Mouse (Mus musculus): ENCODE data around the gene Ablim1. TPM values are rescaled to one million over a fixed set of nuclear protein-coding genes. Genes with fewer than 3 reads are reported as not detected.
A peak's percentile ranks its signal among the peaks of the same experiment; 100 is the strongest.

Gene Ablim1
- polyA plus RNA-seq, 1 experiment from 2014 or later = 48.0 TPM

- no peak for ATAC-seq (ENCODE audit: low read depth)
- no peaks in the 10 kb centered on the region for H3K9me3 ChIP-seq
- 78% methylated on average over 5 of the region's 5 CpGs for WGBS
Measured at GRCm38 (mm10) chr19:57296539-57296938, 18.2 kb downstream of the Ablim1 start.

GRCm38 (mm10) chr19:57295521-57295920 lies 19.2 kb downstream of the Ablim1 start:
- H3K4me2 ChIP-seq = no peak overlapping the region
- H3K9me3 ChIP-seq = no peaks in the 10 kb centered on the region
- H3K9ac ChIP-seq = no peak overlapping the region
- no peak overlapping the region for H3K27ac ChIP-seq (replicated peaks)
- H3K36me3 ChIP-seq = no peaks in the 10 kb centered on the region
- no peaks in the 10 kb centered on the region for H3K4me1 ChIP-seq (replicated peaks)
- 64% methylated on average over 9 of the region's 9 CpGs for WGBS
- no peaks in the 10 kb centered on the region for H3K27me3 ChIP-seq
- H3K4me3 ChIP-seq = no peak overlapping the region
- no peak for ATAC-seq (ENCODE audit: low read depth)

More at GRCm38 (mm10) chr19:57296539-57296938, 18.2 kb downstream of the Ablim1 start:
- Histone ChIP-seq H3K4me2 (no peak overlapping the region), H3K4me3 (no peak overlapping the region), H3K4me1 (replicated peaks) (no peaks in the 10 kb centered on the region), H3K9ac (no peak overlapping the region), H3K27me3 (no peaks in the 10 kb centered on the region), H3K36me3 (no peaks in the 10 kb centered on the region), H3K27ac (replicated peaks) (no peak overlapping the region)

GRCm38 (mm10) chr19:57294356-57294755 lies 20.4 kb downstream of the Ablim1 start:
- Histone ChIP-seq H3K4me1 (replicated peaks) (no peaks in the 10 kb centered on the region), H3K9me3 (no peaks in the 10 kb centered on the region), H3K9ac (no peak overlapping the region), H3K4me2 (no peak overlapping the region), H3K27ac (replicated peaks) (no peak overlapping the region), H3K4me3 (no peak overlapping the region), H3K27me3 (no peaks in the 10 kb centered on the region), H3K36me3 (no peaks in the 10 kb centered on the region)
- 79% methylated on average over 4 of the region's 4 CpGs for WGBS
- no peak for ATAC-seq (ENCODE audit: low read depth)

GRCm38 (mm10) chr19:57293737-57294136 lies 21.0 kb downstream of the Ablim1 start:
- 43% methylated on average over 7 of the region's 7 CpGs for WGBS

GRCm38 (mm10) chr19:57283310-57283709 lies 31.4 kb downstream of the Ablim1 start:
- H3K9me3 ChIP-seq = no peaks in the 10 kb centered on the region; the same call in 1 of the 2 replicates
- ATAC-seq (ENCODE audit: low read depth) = no peak
- no peaks in the 10 kb centered on the region for H3K36me3 ChIP-seq
- H3K27me3 ChIP-seq = no peaks in the 10 kb centered on the region
- WGBS = 75% methylated on average over 3 of the region's 3 CpGs
- H3K9ac ChIP-seq = no peak overlapping the region
- no peak overlapping the region for H3K4me3 ChIP-seq
- H3K4me1 ChIP-seq (replicated peaks) = peaks cover 7% of the 10 kb centered on the region
- H3K27ac ChIP-seq (replicated peaks) = no peak overlapping the region
- H3K4me2 ChIP-seq = no peak overlapping the region

More at GRCm38 (mm10) chr19:57293737-57294136, 21.0 kb downstream of the Ablim1 start:
- Histone ChIP-seq H3K27me3 (no peaks in the 10 kb centered on the region), H3K9ac (no peak overlapping the region), H3K4me1 (replicated peaks) (no peaks in the 10 kb centered on the region), H3K9me3 (no peaks in the 10 kb centered on the region), H3K36me3 (no peaks in the 10 kb centered on the region), H3K27ac (replicated peaks) (no peak overlapping the region), H3K4me3 (no peak overlapping the region), H3K4me2 (no peak overlapping the region)
- ATAC-seq (ENCODE audit: low read depth) = no peak

- H3K9me3 ChIP-seq = no peaks in the 10 kb centered on the region; the same call in 1 of the 2 replicates
- H3K4me2 ChIP-seq = no peak overlapping the region
- no peak overlapping the region for H3K4me3 ChIP-seq
- no peak overlapping the region for H3K9ac ChIP-seq
- H3K4me1 ChIP-seq (replicated peaks) = peaks cover 13% of the 10 kb centered on the region
- H3K27me3 ChIP-seq = no peaks in the 10 kb centered on the region
- H3K27ac ChIP-seq (replicated peaks) = no peak overlapping the region
- no peak for ATAC-seq (ENCODE audit: low read depth)
- no peaks in the 10 kb centered on the region for H3K36me3 ChIP-seq
- WGBS = 60% methylated on average over 5 of the region's 5 CpGs
Measured at GRCm38 (mm10) chr19:57282642-57283041, 32.1 kb downstream of the Ablim1 start.

GRCm38 (mm10) chr19:57279666-57280065 lies 35.1 kb downstream of the Ablim1 start:
- Histone ChIP-seq H3K4me2 (no peak overlapping the region), H3K36me3 (no peaks in the 10 kb centered on the region), H3K27me3 (no peaks in the 10 kb centered on the region), H3K4me3 (no peak overlapping the region), H3K9me3 (no peaks in the 10 kb centered on the region), H3K27ac (replicated peaks) (no peak overlapping the region), H3K4me1 (replicated peaks) (peaks cover 35% of the 10 kb centered on the region), H3K9ac (no peak overlapping the region)
- 72% methylated on average over 4 of the region's 4 CpGs for WGBS
- ATAC-seq (ENCODE audit: low read depth) = no peak

- no peak overlapping the region for H3K9ac ChIP-seq
- H3K9me3 ChIP-seq = no peaks in the 10 kb centered on the region
- H3K4me2 ChIP-seq = no peak overlapping the region
- no peak for ATAC-seq (ENCODE audit: low read depth)
- no peak overlapping the region for H3K4me3 ChIP-seq
- peaks cover 41% of the 10 kb centered on the region for H3K4me1 ChIP-seq (replicated peaks)
- 68% methylated on average over 8 of the region's 8 CpGs for WGBS
- H3K27ac ChIP-seq (replicated peaks) = no peak overlapping the region
- peaks cover 11% of the 10 kb centered on the region; the same call in 1 of the 2 replicates for H3K27me3 ChIP-seq
- no peaks in the 10 kb centered on the region for H3K36me3 ChIP-seq
Measured at GRCm38 (mm10) chr19:57278263-57278662, 36.5 kb downstream of the Ablim1 start.

GRCm38 (mm10) chr19:57277010-57277409 lies 37.7 kb downstream of the Ablim1 start:
- no peak overlapping the region for H3K27ac ChIP-seq (replicated peaks)
- ATAC-seq (ENCODE audit: low read depth) = no peak
- 45% methylated on average over 6 of the region's 6 CpGs for WGBS
- no peak overlapping the region for H3K4me2 ChIP-seq
- no peaks in the 10 kb centered on the region for H3K36me3 ChIP-seq
- H3K9me3 ChIP-seq = no peaks in the 10 kb centered on the region
- H3K9ac ChIP-seq = no peak overlapping the region
- H3K27me3 ChIP-seq = peaks cover 11% of the 10 kb centered on the region; the same call in 1 of the 2 replicates
- H3K4me1 ChIP-seq (replicated peaks) = peaks cover 45% of the 10 kb centered on the region
- H3K4me3 ChIP-seq = no peak overlapping the region

- Histone ChIP-seq H3K4me2 (peak overlapping the region; percentile 28), H3K4me1 (replicated peaks) (peaks cover 45% of the 10 kb centered on the region), H3K9me3 (no peaks in the 10 kb centered on the region), H3K27me3 (peaks cover 11% of the 10 kb centered on the region; the same call in 1 of the 2 replicates), H3K4me3 (no peak overlapping the region), H3K9ac (no peak overlapping the region), H3K27ac (replicated peaks) (no peak overlapping the region), H3K36me3 (no peaks in the 10 kb centered on the region)
- no peak for ATAC-seq (ENCODE audit: low read depth)
- WGBS = 45% methylated on average over 15 of the region's 15 CpGs
Measured at GRCm38 (mm10) chr19:57275166-57275953, 39.4 kb downstream of the Ablim1 start.

GRCm38 (mm10) chr19:57274717-57275116 lies 40.0 kb downstream of the Ablim1 start:
- Histone ChIP-seq H3K9me3 (no peaks in the 10 kb centered on the region), H3K4me1 (replicated peaks) (peaks cover 49% of the 10 kb centered on the region), H3K27me3 (peaks cover 11% of the 10 kb centered on the region; the same call in 1 of the 2 replicates), H3K4me2 (peak overlapping the region; percentile 28), H3K9ac (no peak overlapping the region), H3K27ac (replicated peaks) (no peak overlapping the region), H3K36me3 (no peaks in the 10 kb centered on the region), H3K4me3 (no peak overlapping the region)
- ATAC-seq (ENCODE audit: low read depth) = no peak
- WGBS = 27% methylated on average over 6 of the region's 6 CpGs

- Histone ChIP-seq H3K27ac (replicated peaks) (no peak overlapping the region), H3K4me3 (no peak overlapping the region), H3K9ac (no peak overlapping the region), H3K9me3 (no peaks in the 10 kb centered on the region), H3K27me3 (peaks cover 11% of the 10 kb centered on the region; the same call in 1 of the 2 replicates), H3K4me2 (no peak overlapping the region), H3K4me1 (replicated peaks) (peaks cover 53% of the 10 kb centered on the region), H3K36me3 (no peaks in the 10 kb centered on the region)
- WGBS = 46% methylated on average over 12 of the region's 12 CpGs
- no peak for ATAC-seq (ENCODE audit: low read depth)
Measured at GRCm38 (mm10) chr19:57274286-57274685, 40.4 kb downstream of the Ablim1 start.
